ENCODE assay signal across 8 mouse cellular contexts in the genomic region with DNA sequence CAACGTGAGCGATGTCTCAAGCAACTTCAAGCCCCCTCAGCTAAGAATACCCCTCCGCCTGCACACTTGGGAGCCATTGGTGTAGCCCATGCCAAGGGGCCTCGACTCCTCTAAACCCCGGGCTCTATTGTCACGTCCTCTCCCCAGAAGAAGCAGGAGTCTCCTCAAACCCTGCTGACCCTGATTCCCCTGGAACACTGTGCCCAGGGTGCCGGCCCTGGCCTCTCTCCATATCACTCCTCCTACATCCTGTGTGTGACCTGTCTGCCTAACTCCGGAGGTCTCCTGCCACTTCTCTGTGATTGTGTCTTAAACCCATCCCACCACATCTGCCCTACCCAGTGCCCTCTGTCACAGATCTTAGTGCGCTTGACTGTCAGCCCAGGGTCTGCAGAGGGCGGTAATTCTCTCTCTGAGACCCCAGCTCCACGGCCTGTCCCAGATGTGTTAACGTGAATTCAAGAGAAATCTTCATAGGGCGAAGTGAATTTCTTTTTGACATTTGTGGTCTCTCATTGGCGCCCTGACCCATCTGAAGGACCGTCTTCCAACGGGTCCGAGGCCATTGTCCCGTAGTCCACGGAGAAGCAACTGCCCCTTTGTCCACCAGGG. TPM values are rescaled to one million over a fixed set of nuclear protein-coding genes. Genes with fewer than 3 reads are reported as not detected.
DNase-seq lines count a peak whose midpoint lies in the region; ATAC-seq and TF ChIP-seq lines count a peak whose summit lies in the region.

No protein-coding gene starts in this region.

- no peak for TF ChIP-seq POLR2A in small intestine, adult 2 months (IDR thresholded peaks at IDR 0.05; ENCODE audit: low read depth, low read length)

- no peak overlapping the region for H3K27ac ChIP-seq in forebrain, embryonic 11.5 days (ENCODE audit: low read depth, low read length)
- H3K27ac ChIP-seq in limb, embryonic 11.5 days (replicated peaks; ENCODE audit: low read depth, low read length), result no peak overlapping the region
- peak overlapping the region; percentile 18; the same call in 1 of the 2 replicates for H3K27ac ChIP-seq in small intestine, adult 2 months (ENCODE audit: insufficient read depth, low read depth, low read length)

- no peak for ATAC-seq in megakaryocyte, adult 5-6 weeks (ENCODE audit: poor library complexity, severe bottlenecking)
- ATAC-seq in forebrain, embryonic 11.5 days (replicated peaks; ENCODE audit: low FRiP score), result no peak
- ATAC-seq in limb, embryonic 11.5 days (ENCODE audit: insufficient number of reproducible peaks, low FRiP score, low TSS enrichment, low read depth), result no peak
- no peak for ATAC-seq in monocyte, adult 5-6 weeks (replicated peaks; ENCODE audit: insufficient number of reproducible peaks, low FRiP score, low TSS enrichment, poor library complexity, severe bottlenecking)

- H3K36me3 ChIP-seq in megakaryocyte, embryonic 14.5 days (replicated peaks; ENCODE audit: low read length), result no peaks in the 10 kb centered on the region
- no peaks in the 10 kb centered on the region for H3K36me3 ChIP-seq in forebrain, embryonic 11.5 days (ENCODE audit: control insufficient read depth, insufficient read depth, low read length)
- H3K36me3 ChIP-seq in limb, embryonic 11.5 days (ENCODE audit: control insufficient read depth, insufficient read depth, low read length), result no peaks in the 10 kb centered on the region
- H3K36me3 ChIP-seq in small intestine, adult 2 months (ENCODE audit: control insufficient read depth, insufficient read depth, low read length), result peaks cover 9% of the 10 kb centered on the region

- TF ChIP-seq CTCF in small intestine, adult 2 months (IDR thresholded peaks at IDR 0.05; ENCODE audit: extremely low read depth, insufficient read length, insufficient replicate concordance, low read depth, low read length), result no peak

- H3K4me1 ChIP-seq in megakaryocyte, embryonic 14.5 days, result peaks cover 70% of the 10 kb centered on the region
- peaks cover 18% of the 10 kb centered on the region for H3K4me1 ChIP-seq in forebrain, embryonic 11.5 days (replicated peaks; ENCODE audit: control insufficient read depth, insufficient read depth, low read length)
- H3K4me1 ChIP-seq in limb, embryonic 11.5 days (ENCODE audit: control insufficient read depth, insufficient read depth, low read length), result peaks cover 13% of the 10 kb centered on the region
- H3K4me1 ChIP-seq in small intestine, adult 2 months (ENCODE audit: control insufficient read depth, insufficient read depth, insufficient read length, low read length), result peaks cover 23% of the 10 kb centered on the region

- no peak for DNase-seq in forebrain, embryonic 11.5 days (ENCODE audit: low spot score)
- DNase-seq in limb, embryonic 11.5 days (ENCODE audit: low spot score), result no peak
- DNase-seq in right cerebral cortex, postnatal 36 days (ENCODE audit: low spot score in 2 of 2), result no peak
- DNase-seq in right cerebral cortex, postnatal 14 days, result no peak

- peak overlapping the region; percentile 67 for H3K9ac ChIP-seq in forebrain, embryonic 11.5 days (ENCODE audit: low read length)
- H3K9ac ChIP-seq in limb, embryonic 11.5 days (ENCODE audit: low read length), result peak overlapping the region; percentile 65

- peak overlapping the region; percentile 96 for H3K4me3 ChIP-seq in megakaryocyte, embryonic 14.5 days (replicated peaks)
- peak overlapping the region; percentile 63 for H3K4me3 ChIP-seq in forebrain, embryonic 11.5 days (ENCODE audit: low read depth, low read length)
- peak overlapping the region; percentile 63 for H3K4me3 ChIP-seq in limb, embryonic 11.5 days (ENCODE audit: low read depth, low read length)
- H3K4me3 ChIP-seq in small intestine, adult 2 months (ENCODE audit: low read depth, low read length), result peak overlapping the region; percentile 88

- WGBS in forebrain, embryonic 11.5 days, result 19% methylated on average over 19 of the region's 19 CpGs
- 19% methylated on average over 19 of the region's 19 CpGs for WGBS in limb, embryonic 11.5 days
- 42% methylated on average over 19 of the region's 19 CpGs for WGBS in small intestine, adult 2 months

- H3K9me3 ChIP-seq in megakaryocyte, embryonic 14.5 days, result no peaks in the 10 kb centered on the region
- no peaks in the 10 kb centered on the region for H3K9me3 ChIP-seq in forebrain, embryonic 11.5 days (ENCODE audit: control insufficient read depth, low read length)
- H3K9me3 ChIP-seq in limb, embryonic 11.5 days (ENCODE audit: control insufficient read depth, low read length), result no peaks in the 10 kb centered on the region

- H3K27me3 ChIP-seq in megakaryocyte, embryonic 14.5 days (replicated peaks), result peaks cover 65% of the 10 kb centered on the region
- H3K27me3 ChIP-seq in forebrain, embryonic 11.5 days (ENCODE audit: control insufficient read depth, insufficient read depth, low read length), result peaks cover 38% of the 10 kb centered on the region
- peaks cover 41% of the 10 kb centered on the region for H3K27me3 ChIP-seq in limb, embryonic 11.5 days (ENCODE audit: control insufficient read depth, insufficient read depth, low read length)
- no peaks in the 10 kb centered on the region for H3K27me3 ChIP-seq in small intestine, adult 2 months (ENCODE audit: control insufficient read depth, insufficient read depth, low read length)

- H3K4me2 ChIP-seq in forebrain, embryonic 11.5 days (ENCODE audit: low read depth, low read length, severe bottlenecking), result peak overlapping the region; percentile 95
- H3K4me2 ChIP-seq in limb, embryonic 11.5 days (ENCODE audit: low read depth, severe bottlenecking), result peak overlapping the region; percentile 95

RNA-seq across cellular contexts. Expression of gene Zbtb42, which starts 0.6 kb away (rescaled TPM):
- 0.52 and 0.72 TPM in 2 replicates for polyA plus RNA-seq in megakaryocyte, embryonic 14.5 days (2012; ENCODE audit: insufficient read depth, low replicate concordance)
- total RNA-seq in megakaryocyte, adult 5-6 weeks (2015), result 6.4 and 9.0 TPM in 2 replicates
- 3.9 and 4.7 TPM in 2 replicates for total RNA-seq in megakaryocyte, adult 5-6 weeks (2017)
- 4.4 and 5.3 TPM in 2 replicates for polyA plus RNA-seq in forebrain, embryonic 11.5 days (2014; fragmentation: Nextera tagmentation; extraction: Ambion mirVana)
- 0.82 and 1.6 TPM in 2 replicates for polyA plus RNA-seq in limb, embryonic 11.5 days (2014; fragmentation: Nextera tagmentation; extraction: Ambion mirVana)
- 27.7 and 32.8 TPM in 2 replicates for polyA plus RNA-seq in small intestine, adult 2 months (2012; rRNA removed)
- 4.3 to 8.3 TPM (median 5.6 TPM) in 3 replicates for total RNA-seq in monocyte, adult 5-6 weeks (2017)

RNA-seq across cellular contexts. Expression of gene Akt1, which starts 3.4 kb away (rescaled TPM):
- 237 and 415 TPM in 2 replicates for polyA plus RNA-seq in megakaryocyte, embryonic 14.5 days (2012; ENCODE audit: insufficient read depth, low replicate concordance)
- total RNA-seq in megakaryocyte, adult 5-6 weeks (2015), result 112 and 121 TPM in 2 replicates
- total RNA-seq in megakaryocyte, adult 5-6 weeks (2017), result 112 and 118 TPM in 2 replicates
- 99.4 and 123 TPM in 2 replicates for polyA plus RNA-seq in forebrain, embryonic 11.5 days (2014; fragmentation: Nextera tagmentation; extraction: Ambion mirVana)
- polyA plus RNA-seq in limb, embryonic 11.5 days (2014; fragmentation: Nextera tagmentation; extraction: Ambion mirVana), result 95.4 and 113 TPM in 2 replicates
- 79.0 and 88.7 TPM in 2 replicates for polyA plus RNA-seq in small intestine, adult 2 months (2012; rRNA removed)
- 151 to 190 TPM (median 176 TPM) in 3 replicates for total RNA-seq in monocyte, adult 5-6 weeks (2017)

RNA-seq across cellular contexts. Expression of gene Siva1, which starts 33.6 kb away (rescaled TPM):
- polyA plus RNA-seq in megakaryocyte, embryonic 14.5 days (2012; ENCODE audit: insufficient read depth, low replicate concordance), result 33.7 and 63.6 TPM in 2 replicates
- total RNA-seq in megakaryocyte, adult 5-6 weeks (2015), result 116 and 130 TPM in 2 replicates
- total RNA-seq in megakaryocyte, adult 5-6 weeks (2017), result 122 and 162 TPM in 2 replicates
- polyA plus RNA-seq in forebrain, embryonic 11.5 days (2014; fragmentation: Nextera tagmentation; extraction: Ambion mirVana), result 227 and 257 TPM in 2 replicates
- 294 TPM in 2 replicates for polyA plus RNA-seq in limb, embryonic 11.5 days (2014; fragmentation: Nextera tagmentation; extraction: Ambion mirVana)
- 16.1 and 31.3 TPM in 2 replicates for polyA plus RNA-seq in small intestine, adult 2 months (2012; rRNA removed)
- 73.4 to 154 TPM (median 84.8 TPM) in 3 replicates for total RNA-seq in monocyte, adult 5-6 weeks (2017)

RNA-seq across cellular contexts. Expression of gene Cep170b, which starts 42.2 kb away (rescaled TPM):
- polyA plus RNA-seq in megakaryocyte, embryonic 14.5 days (2012; ENCODE audit: insufficient read depth, low replicate concordance), result 2.2 and 5.6 TPM in 2 replicates
- total RNA-seq in megakaryocyte, adult 5-6 weeks (2015), result 0.41 and 1.2 TPM in 2 replicates
- total RNA-seq in megakaryocyte, adult 5-6 weeks (2017), result 0.20 and 0.22 TPM in 2 replicates
- 12.6 and 15.2 TPM in 2 replicates for polyA plus RNA-seq in forebrain, embryonic 11.5 days (2014; fragmentation: Nextera tagmentation; extraction: Ambion mirVana)
- polyA plus RNA-seq in limb, embryonic 11.5 days (2014; fragmentation: Nextera tagmentation; extraction: Ambion mirVana), result 9.5 and 9.6 TPM in 2 replicates
- 59.3 and 99.3 TPM in 2 replicates for polyA plus RNA-seq in small intestine, adult 2 months (2012; rRNA removed)
- total RNA-seq in monocyte, adult 5-6 weeks (2017), result 0.29 to 0.43 TPM in 2 of 3 replicates, not detected in the other

RNA-seq across cellular contexts. Expression of gene Adssl1, which starts 58.2 kb away (rescaled TPM):
- 10.1 and 38.2 TPM in 2 replicates for polyA plus RNA-seq in megakaryocyte, embryonic 14.5 days (2012; ENCODE audit: insufficient read depth, low replicate concordance)
- total RNA-seq in megakaryocyte, adult 5-6 weeks (2015), result 73.5 and 82.1 TPM in 2 replicates
- total RNA-seq in megakaryocyte, adult 5-6 weeks (2017), result 72.3 and 74.9 TPM in 2 replicates
- 1.9 and 2.1 TPM in 2 replicates for polyA plus RNA-seq in forebrain, embryonic 11.5 days (2014; fragmentation: Nextera tagmentation; extraction: Ambion mirVana)
- 4.4 and 5.1 TPM in 2 replicates for polyA plus RNA-seq in limb, embryonic 11.5 days (2014; fragmentation: Nextera tagmentation; extraction: Ambion mirVana)
- polyA plus RNA-seq in small intestine, adult 2 months (2012; rRNA removed), result 4.3 and 5.6 TPM in 2 replicates
- 81.5 to 125 TPM (median 102 TPM) in 3 replicates for total RNA-seq in monocyte, adult 5-6 weeks (2017)
